Mouse (Mus musculus): Measurements from ENCODE around the gene Samd14.

DNA sequence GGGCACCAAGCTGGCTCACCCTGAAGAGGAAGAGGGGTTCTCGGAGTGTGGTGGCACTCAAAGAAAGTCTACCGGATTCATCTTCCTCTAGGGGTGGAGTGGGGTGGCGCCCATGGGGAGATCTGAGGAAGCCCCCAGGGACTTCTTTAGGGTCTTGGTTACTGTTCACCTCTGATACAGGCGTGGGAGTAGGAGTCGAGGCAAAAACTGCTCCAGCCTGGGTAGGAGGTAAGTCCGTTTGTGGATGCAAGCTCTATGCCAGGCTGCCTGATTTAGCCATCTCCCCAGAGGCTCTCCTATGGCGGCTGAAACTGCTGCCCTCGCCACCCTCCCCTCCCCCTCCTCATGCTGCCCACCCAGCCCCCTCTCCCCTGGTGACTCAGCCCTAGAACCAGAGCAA is 62.5 kb downstream of the Samd14 start:
- TF ChIP-seq TAL1 (IDR thresholded peaks at IDR 0.05; ENCODE audit: low read length), result no peak
- TF ChIP-seq GATA1 (IDR thresholded peaks at IDR 0.05; ENCODE audit: low read length), result no peak

Data from erythroblast, embryonic 14.5 days (primary cell).